Mouse (Mus musculus): Measurements from ENCODE around the gene Plscr3. TPM values are rescaled to one million over a fixed set of nuclear protein-coding genes. Genes with fewer than 3 reads are reported as not detected.

Gene Plscr3
- polyA plus RNA-seq, 1 experiment: 82.7 TPM

GRCm38 (mm10) chr11:69891482-69891881 lies 45.3 kb downstream of the Plscr3 start:
- TF ChIP-seq MAX (IDR thresholded peaks at IDR 0.05): no peak
- Histone ChIP-seq H3K79me2 (ENCODE audit: control insufficient read depth, insufficient read depth) (no peaks in the 10 kb centered on the region), H3K4me3 (ENCODE audit: insufficient read depth, poor library complexity, severe bottlenecking) (no peak overlapping the region), H3K79me3 (ENCODE audit: low read depth) (no peaks in the 10 kb centered on the region), H3K36me3 (ENCODE audit: control insufficient read depth, insufficient read depth) (no peaks in the 10 kb centered on the region), H3K27me3 (ENCODE audit: control insufficient read depth, insufficient read depth, insufficient read length) (no peaks in the 10 kb centered on the region), H3ac (ENCODE audit: control insufficient read depth, insufficient read length, low read depth) (no peak overlapping the region)

DNA sequence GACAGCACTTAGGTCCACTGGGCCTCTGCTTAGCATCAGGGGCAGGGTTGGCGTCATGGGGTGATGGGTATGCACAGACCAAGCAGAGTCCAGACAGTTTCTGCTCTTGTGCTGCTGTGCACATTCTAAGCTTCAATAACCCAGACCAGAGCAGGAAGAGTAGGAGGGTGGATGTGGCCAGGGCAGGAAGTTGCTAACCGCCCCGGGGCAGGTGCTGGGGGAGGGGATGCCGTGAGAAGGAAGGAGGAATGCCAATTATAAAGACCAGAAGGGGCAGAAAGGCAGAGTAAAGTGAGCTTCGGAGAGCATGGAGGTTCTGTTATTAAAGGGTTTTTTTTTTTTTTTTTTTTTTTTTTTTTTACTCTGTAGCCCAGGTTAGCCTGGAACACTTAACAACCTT lies 48.5 kb downstream of the Plscr3 start:
- no peaks in the 10 kb centered on the region for H3K79me2 ChIP-seq (ENCODE audit: control insufficient read depth, insufficient read depth)
- no peaks in the 10 kb centered on the region for H3K27me3 ChIP-seq (ENCODE audit: control insufficient read depth, insufficient read depth, insufficient read length)
- TF ChIP-seq FOSL1 (IDR thresholded peaks at IDR 0.05; ENCODE audit: insufficient read depth, low read length, poor library complexity, severe bottlenecking): no peak
- TF ChIP-seq MAX (IDR thresholded peaks at IDR 0.05): no peak
- no peak for TF ChIP-seq MYOG (IDR thresholded peaks at IDR 0.05; ENCODE audit: control insufficient read depth, extremely low read depth, insufficient read length)
- TF ChIP-seq CTCF (IDR thresholded peaks at IDR 0.05; ENCODE audit: control insufficient read depth, insufficient read depth, insufficient read length): no peak
- no peak for TF ChIP-seq CEBPB (IDR thresholded peaks at IDR 0.05; ENCODE audit: low read depth)
- TF ChIP-seq USF1 (IDR thresholded peaks at IDR 0.05; ENCODE audit: low read depth): no peak
- TF ChIP-seq MYOD1 (IDR thresholded peaks at IDR 0.05; ENCODE audit: control insufficient read depth, insufficient read length, low read depth): no peak
- H3K4me3 ChIP-seq (ENCODE audit: insufficient read depth, poor library complexity, severe bottlenecking): no peak overlapping the region
- H3K79me3 ChIP-seq (ENCODE audit: low read depth): no peaks in the 10 kb centered on the region
- no peaks in the 10 kb centered on the region for H3K36me3 ChIP-seq (ENCODE audit: control insufficient read depth, insufficient read depth)
- no peak overlapping the region for H3ac ChIP-seq (ENCODE audit: control insufficient read depth, insufficient read length, low read depth)

DNA sequence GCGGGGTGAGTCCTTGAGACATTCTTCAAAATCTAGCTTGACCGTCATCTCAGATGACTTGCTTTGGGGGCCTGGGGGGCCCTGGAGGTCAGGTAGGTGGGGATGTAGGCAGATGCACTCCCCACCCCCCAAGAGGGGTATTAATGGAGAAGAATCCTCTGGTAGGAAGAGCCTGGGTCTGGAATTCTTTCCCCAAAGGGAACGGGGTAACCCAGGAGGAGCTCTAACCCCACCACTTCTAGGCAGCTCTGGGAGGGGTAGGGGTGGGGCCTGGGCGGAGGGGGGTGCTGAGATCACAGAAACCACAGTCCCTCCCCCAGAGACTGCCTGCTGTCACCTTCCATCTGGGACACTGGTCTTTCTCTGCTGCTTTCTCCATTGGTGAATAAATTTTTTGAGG lies 49.1 kb downstream of the Plscr3 start, which contains the start of gene Acap1:
Gene Acap1 (minus strand): TSS at position 249 of the 400 bp plus-strand sequence.
- TF ChIP-seq MYOD1 (IDR thresholded peaks at IDR 0.05; ENCODE audit: control insufficient read depth, insufficient read length, low read depth): no peak
- no peak for TF ChIP-seq MAX (IDR thresholded peaks at IDR 0.05)
- TF ChIP-seq MYOG (IDR thresholded peaks at IDR 0.05; ENCODE audit: control insufficient read depth, extremely low read depth, insufficient read length): no peak
- TF ChIP-seq CTCF (IDR thresholded peaks at IDR 0.05; ENCODE audit: control insufficient read depth, insufficient read depth, insufficient read length): no peak
- no peak for TF ChIP-seq USF1 (IDR thresholded peaks at IDR 0.05; ENCODE audit: low read depth)
- TF ChIP-seq FOSL1 (IDR thresholded peaks at IDR 0.05; ENCODE audit: insufficient read depth, low read length, poor library complexity, severe bottlenecking): no peak
- Histone ChIP-seq H3ac (ENCODE audit: control insufficient read depth, insufficient read length, low read depth) (no peak within 1 kb of the TSS), H3K27me3 (ENCODE audit: control insufficient read depth, insufficient read depth, insufficient read length) (no peaks in the 10 kb centered on the region), H3K4me3 (ENCODE audit: insufficient read depth, poor library complexity, severe bottlenecking) (no peak within 1 kb of the TSS), H3K79me2 (ENCODE audit: control insufficient read depth, insufficient read depth) (no peaks in the 10 kb centered on the region), H3K79me3 (ENCODE audit: low read depth) (no peaks in the 10 kb centered on the region), H3K36me3 (ENCODE audit: control insufficient read depth, insufficient read depth) (no peaks in the 10 kb centered on the region)

DNA sequence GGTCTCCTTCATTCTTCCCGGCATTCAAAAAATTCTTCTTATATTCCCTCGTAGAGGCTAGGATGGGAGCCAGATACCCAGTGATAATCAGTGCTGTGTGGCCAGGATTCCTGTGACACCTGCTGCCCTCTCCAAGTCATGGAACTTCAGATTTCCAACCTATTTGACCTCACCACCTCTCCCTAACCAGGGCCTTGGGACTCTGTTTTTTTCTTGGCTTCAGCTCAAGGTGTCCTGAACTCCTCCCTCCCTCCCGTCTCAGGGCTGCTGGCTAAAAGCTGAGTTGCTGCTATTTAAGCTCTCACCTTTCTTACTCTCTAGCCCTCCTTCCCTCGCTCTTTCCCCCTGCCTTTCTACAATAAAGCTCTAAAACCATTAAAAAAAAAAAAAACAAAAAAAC lies 53.7 kb downstream of the Plscr3 start:
- TF ChIP-seq CTCF (IDR thresholded peaks at IDR 0.05; ENCODE audit: control insufficient read depth, insufficient read depth, insufficient read length) (no peak), USF1 (IDR thresholded peaks at IDR 0.05; ENCODE audit: low read depth) (no peak), CEBPB (IDR thresholded peaks at IDR 0.05; ENCODE audit: low read depth) (no peak), MYOG (IDR thresholded peaks at IDR 0.05; ENCODE audit: control insufficient read depth, extremely low read depth, insufficient read length) (no peak), MAX (IDR thresholded peaks at IDR 0.05) (no peak), MYOD1 (IDR thresholded peaks at IDR 0.05; ENCODE audit: control insufficient read depth, insufficient read length, low read depth) (no peak), FOSL1 (IDR thresholded peaks at IDR 0.05; ENCODE audit: insufficient read depth, low read length, poor library complexity, severe bottlenecking) (no peak)
- H3K36me3 ChIP-seq (ENCODE audit: control insufficient read depth, insufficient read depth): peaks cover 11% of the 10 kb centered on the region
- peaks cover 28% of the 10 kb centered on the region for H3K79me2 ChIP-seq (ENCODE audit: control insufficient read depth, insufficient read depth)
- no peaks in the 10 kb centered on the region for H3K27me3 ChIP-seq (ENCODE audit: control insufficient read depth, insufficient read depth, insufficient read length)
- peaks cover 17% of the 10 kb centered on the region for H3K79me3 ChIP-seq (ENCODE audit: low read depth)
- H3ac ChIP-seq (ENCODE audit: control insufficient read depth, insufficient read length, low read depth): no peak overlapping the region
- H3K4me3 ChIP-seq (ENCODE audit: insufficient read depth, poor library complexity, severe bottlenecking): peak overlapping the region; percentile 93

DNA sequence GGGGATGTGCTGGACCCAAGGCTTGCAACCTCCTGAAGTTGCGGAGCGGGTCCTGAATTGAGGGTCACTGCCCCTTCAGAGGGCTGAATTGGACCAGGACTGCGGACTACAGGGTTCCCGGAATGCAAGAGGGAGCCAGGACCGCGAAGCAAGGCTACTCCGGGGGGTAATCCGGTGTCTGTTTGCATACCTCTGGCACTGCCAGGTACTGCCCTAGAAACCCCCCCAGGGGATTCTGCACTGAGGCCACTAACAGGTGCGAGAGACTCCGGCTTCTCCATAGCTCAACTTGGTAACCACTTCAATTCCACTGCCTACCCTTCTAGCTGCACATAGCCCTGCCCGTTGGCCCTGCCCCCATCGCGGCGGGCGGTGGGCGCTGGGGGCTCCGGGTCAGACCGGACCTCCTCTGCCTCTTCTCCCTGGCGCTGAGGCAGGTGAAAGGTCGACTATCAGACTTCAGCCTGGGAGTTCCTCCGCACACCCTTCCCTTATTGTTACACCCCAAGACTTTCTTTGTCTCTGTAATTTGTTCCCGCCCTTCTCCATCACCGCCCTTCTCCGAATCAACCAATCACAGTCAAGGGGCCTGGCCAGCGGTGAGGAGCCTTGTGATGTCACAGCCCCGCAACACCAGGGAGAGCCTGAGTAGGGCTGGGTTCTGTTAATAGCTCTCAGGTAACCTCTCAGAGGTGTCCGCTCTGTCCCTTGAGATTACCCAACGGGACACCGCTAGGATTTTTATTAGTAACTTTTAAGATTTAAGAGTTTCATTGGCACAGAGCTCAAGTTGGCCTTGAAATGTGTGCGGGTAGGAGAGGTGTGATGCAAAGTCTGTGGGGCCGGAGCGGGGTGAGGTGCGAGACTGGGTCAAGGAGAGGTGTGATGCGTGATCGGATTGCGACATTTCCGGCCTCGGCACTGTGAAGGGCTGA lies 54.6 kb downstream of the Plscr3 start, which contains the start of the genes 2810408A11Rik and Neurl4:
Gene 2810408A11Rik (minus strand): TSS at position 517 of the 935 bp plus-strand sequence.
Gene Neurl4 (plus strand): TSS at position 602 of the 935 bp plus-strand sequence.
- H3K36me3 ChIP-seq (ENCODE audit: control insufficient read depth, insufficient read depth): peaks cover 20% of the 10 kb centered on the region
- TF ChIP-seq FOSL1 (IDR thresholded peaks at IDR 0.05; ENCODE audit: insufficient read depth, low read length, poor library complexity, severe bottlenecking) (no peak), CEBPB (IDR thresholded peaks at IDR 0.05; ENCODE audit: low read depth) (peak; percentile 80), MYOD1 (IDR thresholded peaks at IDR 0.05; ENCODE audit: control insufficient read depth, insufficient read length, low read depth) (no peak), MAX (IDR thresholded peaks at IDR 0.05) (peak; percentile 6)
- H3K79me3 ChIP-seq (ENCODE audit: low read depth): peaks cover 17% of the 10 kb centered on the region
- peak within 1 kb of the TSS; percentile 93 for H3K4me3 ChIP-seq (ENCODE audit: insufficient read depth, poor library complexity, severe bottlenecking)
- no peaks in the 10 kb centered on the region for H3K27me3 ChIP-seq (ENCODE audit: control insufficient read depth, insufficient read depth, insufficient read length)
- peak within 1 kb of the TSS; percentile 96 for H3ac ChIP-seq (ENCODE audit: control insufficient read depth, insufficient read length, low read depth)
- peaks cover 33% of the 10 kb centered on the region for H3K79me2 ChIP-seq (ENCODE audit: control insufficient read depth, insufficient read depth)
